ENCODE assay signal across 23 mouse cellular contexts in genomic region chr8:111967246-111967870, GRCm38 (mm10). TPM values are rescaled to one million over a fixed set of nuclear protein-coding genes. Genes with fewer than 3 reads are reported as not detected.
DNase-seq lines count a peak whose midpoint lies in the region; ATAC-seq and TF ChIP-seq lines count a peak whose summit lies in the region.
"Had no signal": no experiment of that assay in that cellular context is flagged by ENCODE, and none has a peak within 500 bp of the region (broad histone marks: within the 10 kb centered on the region; RNA-seq: fewer than 3 reads in every experiment).

No protein-coding gene starts in this region.

- no peak for TF ChIP-seq POLR2A in MEL (IDR thresholded peaks at IDR 0.05; ENCODE audit: control insufficient read depth in 1 of 2, insufficient read depth in 1 of 2, low read depth in 1 of 2, low read length in 2 of 2, poor library complexity in 1 of 2)

- no peak overlapping the region for H3K9ac ChIP-seq in MEL (ENCODE audit: control insufficient read depth, low read depth, low read length, poor library complexity, severe bottlenecking)
- H3K9ac ChIP-seq in liver, embryonic 15.5 days, result no peak overlapping the region
- H3K9ac ChIP-seq in hindbrain, postnatal 0 days (replicated peaks; ENCODE audit: low read length), result no peak overlapping the region
- H3K9ac ChIP-seq: forebrain, embryonic 13.5 days; limb, embryonic 15.5 days; neural tube, embryonic 15.5 days had no signal

- TF ChIP-seq CTCF in MEL (IDR thresholded peaks at IDR 0.05 in 2 of 3, conservative IDR thresholded peaks at IDR 0.05 in 1 of 3; ENCODE audit: control insufficient read depth in 1 of 3, insufficient read depth in 1 of 3, low read depth in 2 of 3, low read length in 3 of 3, poor library complexity in 1 of 3, severe bottlenecking in 1 of 3), result no peak
- TF ChIP-seq CTCF in hindbrain, postnatal 0 days (IDR thresholded peaks at IDR 0.05; ENCODE audit: low read depth), result no peak

- peak; percentile 73 for DNase-seq in CD4-positive helper T cell, adult 2 months (ENCODE audit: low read depth, low spot score)
- peak; percentile 75 for DNase-seq in MEL (ENCODE audit: low read depth, low spot score)
- DNase-seq in testis, postnatal 10 days (ENCODE audit: low spot score), result no peak
- DNase-seq in heart, adult 18-20 months, result no peak
- DNase-seq in hindbrain, postnatal 0 days (ENCODE audit: low spot score), result no peak
- no peak for DNase-seq in lung, postnatal 25 days (ENCODE audit: low spot score)
- DNase-seq: adrenal gland, postnatal 14 days; cerebellum, adult 18-20 months; gastrocnemius, postnatal 10 days; heart, adult 2 months; heart, postnatal 36 days; kidney, adult 18-20 months; kidney, postnatal 10 days; midbrain, embryonic 14.5 days; thymus, adult 18-20 months had no signal

- TF ChIP-seq EP300 in MEL (IDR thresholded peaks at IDR 0.05; ENCODE audit: low read depth in 1 of 2, low read length in 2 of 2), result peak; percentile 70 to 88; a peak in 3 of 4 replicates

- no peak overlapping the region for H3K4me2 ChIP-seq in liver, embryonic 15.5 days
- H3K4me2 ChIP-seq in hindbrain, postnatal 0 days (ENCODE audit: low read depth, low read length), result no peak overlapping the region
- H3K4me2 ChIP-seq: forebrain, embryonic 13.5 days; limb, embryonic 15.5 days; neural tube, embryonic 15.5 days had no signal

- ATAC-seq in hematopoietic stem cell, adult 5-6 weeks (replicated peaks in 1 of 2; ENCODE audit: insufficient read depth in 1 of 2, low FRiP score in 2 of 2, low TSS enrichment in 1 of 2, low read depth in 1 of 2, poor library complexity in 2 of 2, severe bottlenecking in 2 of 2), result peak; percentile 50 to 60
- peak; percentile 56; the same call in 1 of the 2 replicates for ATAC-seq in liver, embryonic 15.5 days (ENCODE audit: insufficient read depth)
- no peak for ATAC-seq in hindbrain, postnatal 0 days
- ATAC-seq: forebrain, embryonic 13.5 days; lung, postnatal 0 days had no signal

- peaks cover 2 to 7% of the 10 kb centered on the region in 2 experiments; a peak in 3 of 4 replicates for H3K36me3 ChIP-seq in MEL (ENCODE audit: control insufficient read depth in 1 of 2, insufficient read depth in 2 of 2, low read length in 2 of 2)
- peaks cover 6% of the 10 kb centered on the region; the same call in 1 of the 2 replicates for H3K36me3 ChIP-seq in liver, embryonic 15.5 days (replicated peaks)
- 0 out of 2 replicates have a peak, but pooled peaks cover 4% of the 10 kb centered on the region for H3K36me3 ChIP-seq in hindbrain, postnatal 0 days (ENCODE audit: insufficient read depth, low read length)

- H3K27ac ChIP-seq in MEL (ENCODE audit: control insufficient read depth, low read depth, low read length), result peak overlapping the region; percentile 42
- H3K27ac ChIP-seq in liver, embryonic 15.5 days (replicated peaks), result no peak overlapping the region
- no peak overlapping the region for H3K27ac ChIP-seq in hindbrain, postnatal 0 days
- H3K27ac ChIP-seq: embryonic facial prominence, embryonic 10.5 days; forebrain, embryonic 13.5 days; heart, adult 2 months; limb, embryonic 15.5 days; neural tube, embryonic 15.5 days had no signal

- H3K4me1 ChIP-seq in MEL (ENCODE audit: control insufficient read depth in 1 of 2, insufficient read depth in 2 of 2, low read length in 2 of 2), result peaks cover 2 to 12% of the 10 kb centered on the region in 2 experiments; a peak in 3 of 4 replicates
- H3K4me1 ChIP-seq in liver, embryonic 15.5 days (replicated peaks), result peaks cover 7% of the 10 kb centered on the region; the same call in 1 of the 2 replicates
- H3K4me1 ChIP-seq in hindbrain, postnatal 0 days (ENCODE audit: insufficient read depth, low read length), result no peaks in the 10 kb centered on the region
- H3K4me1 ChIP-seq: neural tube, embryonic 15.5 days had no signal

- no peaks in the 10 kb centered on the region for H3K79me2 ChIP-seq in MEL (ENCODE audit: control insufficient read depth, insufficient read depth, low read length, poor library complexity)

- 37% methylated on average over 5 of the region's 5 CpGs for WGBS in liver, embryonic 15.5 days (ENCODE audit: insufficient replicate concordance)
- WGBS in hindbrain, postnatal 0 days, result 83% methylated on average over 5 of the region's 5 CpGs

- H3K9me3 ChIP-seq in MEL (replicated peaks; ENCODE audit: insufficient read depth, low read length), result no peaks in the 10 kb centered on the region
- H3K9me3 ChIP-seq in liver, embryonic 15.5 days (replicated peaks), result no peaks in the 10 kb centered on the region
- H3K9me3 ChIP-seq in hindbrain, postnatal 0 days (ENCODE audit: low read length), result no peaks in the 10 kb centered on the region
- H3K9me3 ChIP-seq: embryonic facial prominence, embryonic 10.5 days; forebrain, embryonic 13.5 days; limb, embryonic 15.5 days; neural tube, embryonic 15.5 days had no signal

- no peak overlapping the region for H3K4me3 ChIP-seq in MEL (ENCODE audit: control insufficient read depth in 1 of 2, insufficient read depth in 1 of 2, low read depth in 2 of 2, low read length in 2 of 2)
- no peak overlapping the region for H3K4me3 ChIP-seq in liver, embryonic 15.5 days (replicated peaks)
- no peak overlapping the region for H3K4me3 ChIP-seq in hindbrain, postnatal 0 days (ENCODE audit: low read length)
- H3K4me3 ChIP-seq: embryonic facial prominence, embryonic 10.5 days; forebrain, embryonic 13.5 days; heart, adult 2 months; limb, embryonic 15.5 days; neural tube, embryonic 15.5 days had no signal

- H3K27me3 ChIP-seq in MEL (ENCODE audit: control insufficient read depth in 1 of 2, insufficient read depth in 2 of 2, low read length in 2 of 2), result no peaks in the 10 kb centered on the region
- H3K27me3 ChIP-seq in liver, embryonic 15.5 days, result no peaks in the 10 kb centered on the region
- H3K27me3 ChIP-seq in hindbrain, postnatal 0 days (ENCODE audit: insufficient read depth, low read length), result no peaks in the 10 kb centered on the region
- H3K27me3 ChIP-seq: forebrain, embryonic 13.5 days; limb, embryonic 15.5 days; neural tube, embryonic 15.5 days had no signal

- no peak for TF ChIP-seq RAD21 in MEL (IDR thresholded peaks at IDR 0.05; ENCODE audit: low read depth, low read length)

TF ChIP-seq in MEL, 35 proteins besides CTCF, POLR2A, EP300 and RAD21 (continues in another document):
- TF ChIP-seq BHLHE40 (IDR thresholded peaks at IDR 0.05; ENCODE audit: borderline replicate concordance, low read depth, low read length) (no peak), MYC (IDR thresholded peaks at IDR 0.05; ENCODE audit: low read depth, low read length) (no peak), CHD2 (IDR thresholded peaks at IDR 0.05; ENCODE audit: low read length) (no peak), TCF12 (IDR thresholded peaks at IDR 0.05; ENCODE audit: low read depth, low read length) (peak; percentile 90), TAL1 (IDR thresholded peaks at IDR 0.05; ENCODE audit: low read length) (peak; percentile 81)

RNA-seq across cellular contexts. Expression of gene Adat1, which starts 24.7 kb away (rescaled TPM):
- 6.4 and 8.3 TPM in 2 replicates for total RNA-seq in MEL (2012; rRNA removed)
- 1 to 10 TPM in 1 of 2 experiments, not detected in 1; 9.3 TPM for polyA plus RNA-seq in MEL (2012; ENCODE audit: insufficient read depth in 1 of 2, insufficient read length in 2 of 2, low read depth in 1 of 2, low replicate concordance in 2 of 2, missing spikeins in 1 of 2)
- 5.6 and 6.9 TPM in 2 replicates for total RNA-seq in hematopoietic stem cell, adult 5-6 weeks (2017)
- 2.8 and 3.7 TPM in 2 replicates for polyA plus RNA-seq in liver, embryonic 15.5 days (2015; fragmentation: Nextera tagmentation; extraction: Ambion mirVana)
- total RNA-seq in heart, adult 18-20 months (2021), result 1 to 10 TPM; 1.9 to 2.2 TPM
- total RNA-seq in hindbrain, postnatal 0 days (2014; rRNA removed), result 3.8 and 4.5 TPM in 2 replicates
- 4.7 and 4.9 TPM in 2 replicates for polyA plus RNA-seq in hindbrain, postnatal 0 days (2015; fragmentation: Nextera tagmentation; extraction: Ambion mirVana)

RNA-seq across cellular contexts. Expression of gene Gabarapl2, which starts 26.9 kb away (rescaled TPM):
- total RNA-seq in MEL (2012; rRNA removed), result 18.4 and 21.6 TPM in 2 replicates
- polyA plus RNA-seq in MEL (2012; ENCODE audit: insufficient read depth in 1 of 2, insufficient read length in 2 of 2, low read depth in 1 of 2, low replicate concordance in 2 of 2, missing spikeins in 1 of 2), result 10 to 100 TPM in 1 of 2 experiments, not detected in 1; 22.5 TPM
- 41.8 and 63.8 TPM in 2 replicates for total RNA-seq in hematopoietic stem cell, adult 5-6 weeks (2017)
- polyA plus RNA-seq in liver, embryonic 15.5 days (2015; fragmentation: Nextera tagmentation; extraction: Ambion mirVana), result 182 and 198 TPM in 2 replicates
- total RNA-seq in heart, adult 18-20 months (2021), result 100 to 1,000 TPM; 137 to 139 TPM
- 86.2 and 99.4 TPM in 2 replicates for total RNA-seq in hindbrain, postnatal 0 days (2014; rRNA removed)
- 461 and 465 TPM in 2 replicates for polyA plus RNA-seq in hindbrain, postnatal 0 days (2015; fragmentation: Nextera tagmentation; extraction: Ambion mirVana)

RNA-seq across cellular contexts. Expression of gene Tmem231, which starts 33.7 kb away (rescaled TPM):
- 0.85 and 0.95 TPM in 2 replicates for total RNA-seq in MEL (2012; rRNA removed)
- polyA plus RNA-seq in MEL (2012; ENCODE audit: insufficient read depth in 1 of 2, insufficient read length in 2 of 2, low read depth in 1 of 2, low replicate concordance in 2 of 2, missing spikeins in 1 of 2), result 1 to 10 TPM in 1 of 2 experiments, not detected in 1; 2.5 TPM
- total RNA-seq in hematopoietic stem cell, adult 5-6 weeks (2017), result 4.6 and 5.8 TPM in 2 replicates
- polyA plus RNA-seq in liver, embryonic 15.5 days (2015; fragmentation: Nextera tagmentation; extraction: Ambion mirVana), result 1.9 and 2.1 TPM in 2 replicates
- 1 to 10 TPM; 2.0 to 2.4 TPM for total RNA-seq in heart, adult 18-20 months (2021)
- total RNA-seq in hindbrain, postnatal 0 days (2014; rRNA removed), result 15.5 and 16.7 TPM in 2 replicates
- 14.4 and 14.6 TPM in 2 replicates for polyA plus RNA-seq in hindbrain, postnatal 0 days (2015; fragmentation: Nextera tagmentation; extraction: Ambion mirVana)
- total RNA-seq: megakaryocyte, adult 5-6 weeks had no signal

RNA-seq across cellular contexts. Expression of gene Kars, which starts 43.8 kb away (rescaled TPM):
- total RNA-seq in MEL (2012; rRNA removed), result 295 and 302 TPM in 2 replicates
- polyA plus RNA-seq in MEL (2012; ENCODE audit: insufficient read depth in 1 of 2, insufficient read length in 2 of 2, low read depth in 1 of 2, low replicate concordance in 2 of 2, missing spikeins in 1 of 2), result 100 to 1,000 TPM; 355 to 642 TPM
- total RNA-seq in hematopoietic stem cell, adult 5-6 weeks (2017), result 166 and 198 TPM in 2 replicates
- polyA plus RNA-seq in liver, embryonic 15.5 days (2015; fragmentation: Nextera tagmentation; extraction: Ambion mirVana), result 75.9 and 78.4 TPM in 2 replicates
- 100 to 1,000 TPM in 1 of 2 experiments, 10 to 100 TPM in 1; 99.8 to 112 TPM for total RNA-seq in heart, adult 18-20 months (2021)
- total RNA-seq in hindbrain, postnatal 0 days (2014; rRNA removed), result 106 and 107 TPM in 2 replicates
- 158 and 162 TPM in 2 replicates for polyA plus RNA-seq in hindbrain, postnatal 0 days (2015; fragmentation: Nextera tagmentation; extraction: Ambion mirVana)

RNA-seq across cellular contexts. Expression of gene Terf2ip, which starts 43.8 kb away (rescaled TPM):
- 10.9 and 12.5 TPM in 2 replicates for total RNA-seq in MEL (2012; rRNA removed)
- polyA plus RNA-seq in MEL (2012; ENCODE audit: insufficient read depth in 1 of 2, insufficient read length in 2 of 2, low read depth in 1 of 2, low replicate concordance in 2 of 2, missing spikeins in 1 of 2), result 10 to 100 TPM in 1 of 2 experiments, not detected in 1; 15.1 TPM
- 16.8 and 20.3 TPM in 2 replicates for total RNA-seq in hematopoietic stem cell, adult 5-6 weeks (2017)
- 5.9 and 6.0 TPM in 2 replicates for polyA plus RNA-seq in liver, embryonic 15.5 days (2015; fragmentation: Nextera tagmentation; extraction: Ambion mirVana)
- 10 to 100 TPM; 10.9 to 12.9 TPM for total RNA-seq in heart, adult 18-20 months (2021)
- 48.8 and 51.1 TPM in 2 replicates for total RNA-seq in hindbrain, postnatal 0 days (2014; rRNA removed)
- polyA plus RNA-seq in hindbrain, postnatal 0 days (2015; fragmentation: Nextera tagmentation; extraction: Ambion mirVana), result 56.0 and 60.8 TPM in 2 replicates

Comparison
In these comparisons a context has a peak if more than half of its experiments do, and no peak if none do; other contexts are left out.
1. DNase-seq: peak in CD4-positive helper T cell, adult 2 months (single experiment) and MEL (single experiment); none in testis, postnatal 10 days (single experiment), heart, adult 18-20 months (0 of 2), hindbrain, postnatal 0 days (single experiment) and lung, postnatal 25 days (single experiment).